Mouse (Mus musculus) MEL (cell line): ENCODE measurements around the gene N4bp3. TPM values are rescaled to one million over a fixed set of nuclear protein-coding genes. Genes with fewer than 3 reads are reported as not detected.
A peak's percentile ranks its signal among the peaks of the same experiment; 100 is the strongest.

Experiments used
- DNase-seq: peaks from one replicate; pipeline ENCODE4 v3.0.0; 2011; ENCODE audit warnings: low read depth, low spot score
- H3K27ac ChIP-seq: 2 replicates; pipeline ENCODE4 v1.5.1; 2012; ENCODE audit warnings: low read depth, mild to moderate bottlenecking, control low read depth, low read length, moderate library complexity; ENCODE audit not compliant: control insufficient read depth
- H3K27me3 ChIP-seq, 2 experiments: fragments of 150-350 bp in 1 of 2; sonication (generic) in 1 of 2; 2 replicates each; pipeline ENCODE4 v1.6.1; 2012; ENCODE audit warnings: low read length in 2 of 2, mild to moderate bottlenecking in 2 of 2, improper control_type of control experiment in 1 of 2, moderate library complexity in 1 of 2; ENCODE audit not compliant: insufficient read depth in 2 of 2, control insufficient read depth in 1 of 2
- H3K36me3 ChIP-seq, 2 experiments: 2 replicates each; pipeline ENCODE4 v1.6.1; 2012 to 2014; ENCODE audit warnings: low read length in 2 of 2, improper control_type of control experiment in 1 of 2, inconsistent platforms in 1 of 2, mild to moderate bottlenecking in 1 of 2; ENCODE audit not compliant: insufficient read depth in 2 of 2, control insufficient read depth in 1 of 2
- H3K4me1 ChIP-seq, 2 experiments: fragments of 150-350 bp in 1 of 2; sonication (generic) in 1 of 2; 2 replicates each; pipeline ENCODE4 v1.6.1; 2012; ENCODE audit warnings: low read length in 2 of 2, improper control_type of control experiment in 1 of 2, mild to moderate bottlenecking in 1 of 2; ENCODE audit not compliant: insufficient read depth in 2 of 2, control insufficient read depth in 1 of 2
- H3K4me3 ChIP-seq, 2 experiments: fragments of 150-350 bp in 1 of 2; sonication (generic) in 1 of 2; 2 replicates each; pipeline ENCODE4 v1.5.1; 2012; ENCODE audit warnings: low read depth in 2 of 2, low read length in 2 of 2, mild to moderate bottlenecking in 2 of 2, moderate library complexity in 2 of 2, control low read depth in 1 of 2, improper control_type of control experiment in 1 of 2; ENCODE audit not compliant: control insufficient read depth in 1 of 2, insufficient read depth in 1 of 2
- H3K79me2 ChIP-seq: 2 replicates; pipeline ENCODE4 v1.6.1; 2012; ENCODE audit warnings: mild to moderate bottlenecking, low read length, moderate library complexity; ENCODE audit not compliant: control insufficient read depth, poor library complexity, insufficient read depth
- H3K9ac ChIP-seq: 2 replicates; pipeline ENCODE4 v1.6.1; 2012; ENCODE audit warnings: low read depth, mild to moderate bottlenecking, control low read depth, low read length, moderate library complexity; ENCODE audit not compliant: control insufficient read depth, poor library complexity, severe bottlenecking
- H3K9me3 ChIP-seq: fragments of 150-350 bp; sonication (generic); replicated peaks from 2 replicates; pipeline ENCODE4 v1.6.1; 2012; ENCODE audit warnings: mild to moderate bottlenecking, low read length, improper control_type of control experiment, moderate library complexity; ENCODE audit not compliant: insufficient read depth
- CHD1 ChIP-seq: IDR thresholded peaks from 2 replicates; pipeline ENCODE4 v1.6.1; 2012; ENCODE audit warnings: low read depth, mild to moderate bottlenecking, inconsistent platforms, low read length, improper control_type of control experiment
- CTCF ChIP-seq, 3 experiments: IDR thresholded peaks in 2 of 3; conservative IDR thresholded peaks in 1 of 3; 2 replicates each; pipeline ENCODE4 v1.5.1; 2011 to 2012; ENCODE audit warnings: low read length in 3 of 3, low read depth in 2 of 3, mild to moderate bottlenecking in 2 of 3, improper control_type of control experiment in 1 of 3, inconsistent platforms in 1 of 3, mixed read lengths in 1 of 3, moderate library complexity in 1 of 3; ENCODE audit not compliant: control insufficient read depth in 1 of 3, insufficient read depth in 1 of 3, poor library complexity in 1 of 3, severe bottlenecking in 1 of 3
- E2F4 ChIP-seq: IDR thresholded peaks from 2 replicates; pipeline ENCODE4 v1.6.1; 2011; ENCODE audit warnings: low read depth, low read length, improper control_type of control experiment, borderline replicate concordance
- ELF1 ChIP-seq: IDR thresholded peaks from 2 replicates; pipeline ENCODE4 v1.6.1; 2014; ENCODE audit warnings: low read depth, mild to moderate bottlenecking, inconsistent platforms, low read length, improper control_type of control experiment, moderate library complexity
- EP300 ChIP-seq, 2 experiments: IDR thresholded peaks; 2 replicates each; pipeline ENCODE4 v1.6.1; 2011; ENCODE audit warnings: improper control_type of control experiment in 2 of 2, low read length in 2 of 2, low read depth in 1 of 2, mild to moderate bottlenecking in 1 of 2
- ETS1 ChIP-seq: IDR thresholded peaks from 2 replicates; pipeline ENCODE4 v1.6.1; 2012; ENCODE audit warnings: low read depth, mild to moderate bottlenecking, inconsistent platforms, low read length, improper control_type of control experiment, moderate library complexity
- HCFC1 ChIP-seq: IDR thresholded peaks from 2 replicates; pipeline ENCODE4 v1.6.1; 2012; ENCODE audit warnings: low read depth, mild to moderate bottlenecking, inconsistent platforms, low read length, improper control_type of control experiment, moderate library complexity
- JUND ChIP-seq: IDR thresholded peaks from 2 replicates; pipeline ENCODE4 v1.6.1; 2011; ENCODE audit warnings: low read depth, mild to moderate bottlenecking, improper control_type of control experiment, low read length
- KAT2A ChIP-seq: conservative IDR thresholded peaks from 2 replicates; pipeline ENCODE4 v1.6.1; 2012; ENCODE audit warnings: low read depth, low read length, improper control_type of control experiment, inconsistent platforms
- MXI1 ChIP-seq: IDR thresholded peaks from 2 replicates; pipeline ENCODE4 v1.6.1; 2011; ENCODE audit warnings: mild to moderate bottlenecking, low read depth, low read length, improper control_type of control experiment
- MYB ChIP-seq: IDR thresholded peaks from 2 replicates; pipeline ENCODE4 v1.6.1; 2011; ENCODE audit warnings: mild to moderate bottlenecking, low read depth, low read length, improper control_type of control experiment
- MYC ChIP-seq: IDR thresholded peaks from 2 replicates; pipeline ENCODE4 v1.6.1; 2011; ENCODE audit warnings: low read depth, mild to moderate bottlenecking, low read length, improper control_type of control experiment, moderate library complexity
- POLR2A ChIP-seq, 2 experiments: IDR thresholded peaks; 2 replicates each; pipeline ENCODE4 v1.6.1; 2011 to 2012; ENCODE audit warnings: low read length in 2 of 2, mild to moderate bottlenecking in 2 of 2, control low read depth in 1 of 2, improper control_type of control experiment in 1 of 2, low read depth in 1 of 2, moderate library complexity in 1 of 2; ENCODE audit not compliant: control insufficient read depth in 1 of 2, insufficient read depth in 1 of 2, poor library complexity in 1 of 2
- RCOR1 ChIP-seq: IDR thresholded peaks from 2 replicates; pipeline ENCODE4 v1.6.1; 2012; ENCODE audit warnings: low read depth, mild to moderate bottlenecking, inconsistent platforms, low read length, improper control_type of control experiment
- TAL1 ChIP-seq: IDR thresholded peaks from 2 replicates; pipeline ENCODE4 v1.6.1; 2012; ENCODE audit warnings: mild to moderate bottlenecking, inconsistent platforms, low read length, moderate library complexity, mixed read lengths
- ZKSCAN1 ChIP-seq: IDR thresholded peaks from 2 replicates; pipeline ENCODE4 v1.6.1; 2012; ENCODE audit warnings: low read depth, mild to moderate bottlenecking, inconsistent platforms, low read length, improper control_type of control experiment, moderate library complexity
- ZNF384 ChIP-seq: IDR thresholded peaks from 2 replicates; pipeline ENCODE4 v1.6.1; 2012; ENCODE audit warnings: low read depth, mild to moderate bottlenecking, inconsistent platforms, low read length, improper control_type of control experiment
- polyA plus RNA-seq, 2 experiments: library from polyadenylated mRNA; stranded (reverse) in 1 of 2; unstranded in 1 of 2; fragments of >175 nt in 1 of 2; fragments of >200 nt in 1 of 2; gene quantifications; 2 replicates each; pipeline versions ENCODE4 v1.2.1 to v1.2.4; 2012; ENCODE audit warnings: low replicate concordance in 2 of 2, low read depth in 1 of 2; ENCODE audit not compliant: insufficient read length in 2 of 2, insufficient read depth in 1 of 2, missing spikeins in 1 of 2
- total RNA-seq: library from RNA; depleted of rRNA; stranded (reverse); fragments of 300-350 nt; gene quantifications from 2 replicates; pipeline ENCODE4 v1.2.3, GENCODE M21; 2012

Gene N4bp3
- total and polyA plus RNA-seq, 3 experiments = 6.9 to 11.5 TPM; not detected in 1

DNA sequence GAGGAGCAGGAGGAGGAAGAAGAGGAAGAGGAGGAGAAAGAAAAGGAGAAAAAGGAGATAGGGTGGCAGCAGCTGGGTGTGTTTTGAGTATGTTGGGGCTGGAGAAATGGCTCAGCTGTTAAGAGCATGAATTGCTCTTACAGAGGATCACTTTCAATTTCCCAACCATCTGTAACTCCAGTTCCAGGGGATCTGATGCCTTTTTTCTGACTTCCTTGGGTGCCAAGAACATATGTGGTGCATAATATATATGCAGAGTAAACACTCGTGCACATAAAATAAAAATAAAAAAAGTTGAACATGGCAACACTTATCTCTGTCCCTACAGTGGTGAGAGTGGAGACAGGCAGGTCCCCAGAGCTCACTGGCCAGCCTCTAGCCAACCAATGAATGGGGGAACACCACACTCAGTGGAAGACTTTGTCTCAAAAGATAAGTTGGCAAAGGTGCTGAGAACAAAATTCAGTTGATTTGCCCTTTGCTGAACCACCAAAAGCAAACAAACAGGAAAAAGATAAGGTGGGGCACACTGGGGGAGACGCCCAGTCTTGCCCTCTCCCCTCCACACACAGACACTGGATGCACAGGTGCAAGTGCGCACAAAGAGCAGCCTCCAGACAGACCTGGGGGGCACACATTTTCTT is 41.3 kb downstream of the N4bp3 start (continued):
- no peak for TF ChIP-seq ZKSCAN1
- TF ChIP-seq CHD1 = no peak
- peak; percentile 93 to 96 for TF ChIP-seq EP300 (IDR thresholded peaks at IDR 0.05; ENCODE audit: low read depth in 1 of 2, low read length in 2 of 2)
- no peak for TF ChIP-seq CTCF (IDR thresholded peaks at IDR 0.05 in 2 of 3, conservative IDR thresholded peaks at IDR 0.05 in 1 of 3; ENCODE audit: control insufficient read depth in 1 of 3, insufficient read depth in 1 of 3, low read depth in 2 of 3, low read length in 3 of 3, poor library complexity in 1 of 3, severe bottlenecking in 1 of 3)
- peak; percentile 85 for TF ChIP-seq ZNF384
- TF ChIP-seq ELF1 = 0 out of 2 replicates have a peak, but pooled peaks have one; percentile 13
- TF ChIP-seq JUND = no peak
- peak; percentile 53 for TF ChIP-seq HCFC1
- peak; percentile 60 for TF ChIP-seq TAL1
- peak in 1 of 2 experiments; percentile 53; a peak in 1 of 4 replicates for TF ChIP-seq POLR2A (IDR thresholded peaks at IDR 0.05; ENCODE audit: control insufficient read depth in 1 of 2, insufficient read depth in 1 of 2, low read depth in 1 of 2, low read length in 2 of 2, poor library complexity in 1 of 2)
- TF ChIP-seq MYC = peak; percentile 45; the same call in 1 of the 2 replicates
- TF ChIP-seq KAT2A = no peak; the same call in 1 of the 2 replicates
- no peak for TF ChIP-seq E2F4

DNA sequence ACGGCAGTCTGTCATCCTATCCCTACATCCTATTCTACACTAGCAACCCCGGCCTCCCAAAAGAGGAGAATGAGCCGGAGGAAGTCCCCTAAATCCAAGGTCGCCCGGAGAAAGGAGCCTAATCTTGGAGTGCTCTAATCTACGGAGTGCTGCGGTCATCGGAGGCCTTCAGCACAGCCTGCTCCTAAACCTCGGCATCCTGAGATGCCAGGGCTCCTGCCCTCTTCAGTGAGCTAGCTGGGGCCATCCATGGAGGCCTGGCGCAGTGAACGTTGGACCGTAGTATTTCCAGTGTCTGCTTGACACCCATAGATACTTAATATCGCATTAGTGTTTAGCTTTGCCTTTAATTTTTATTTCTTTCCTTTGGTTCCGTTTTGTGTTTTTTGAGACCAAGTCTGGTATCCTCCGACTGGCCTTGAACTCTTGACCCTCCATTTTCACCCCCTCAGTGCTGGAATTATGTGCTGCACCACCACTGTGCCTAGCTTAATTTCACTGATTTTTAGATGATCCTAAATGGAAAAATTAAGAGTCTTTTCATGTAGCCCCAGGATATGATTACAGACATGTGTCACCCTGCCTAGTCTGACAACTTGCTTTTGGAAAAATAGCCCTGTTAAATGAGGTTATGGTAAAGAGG is 43.4 kb downstream of the N4bp3 start:
- Histone ChIP-seq H3K27me3 (no peaks in the 10 kb centered on the region), H3K27ac (peak overlapping the region; percentile 70), H3K4me1 (peaks cover 5 to 36% of the 10 kb centered on the region in 2 experiments), H3K9me3 (no peaks in the 10 kb centered on the region), H3K36me3 (peaks cover 27 to 54% of the 10 kb centered on the region in 2 experiments), H3K79me2 (peaks cover 43% of the 10 kb centered on the region), H3K4me3 (peak overlapping the region; percentile 56 to 68), H3K9ac (peak overlapping the region; percentile 86)
- TF ChIP-seq ETS1 (peak; percentile 38; the same call in 1 of the 2 replicates), MXI1 (0 out of 2 replicates have a peak, but pooled peaks have one; percentile 19), HCFC1 (no peak), RCOR1 (peak; percentile 49; the same call in 1 of the 2 replicates), CHD1 (peak; percentile 92; the same call in 1 of the 2 replicates), MYB (peak; percentile 43)
- no peak for DNase-seq
